Mouse (Mus musculus): ENCODE results near the gene Irs2.
A peak's percentile ranks its signal among the peaks of the same experiment; 100 is the strongest.

DNA sequence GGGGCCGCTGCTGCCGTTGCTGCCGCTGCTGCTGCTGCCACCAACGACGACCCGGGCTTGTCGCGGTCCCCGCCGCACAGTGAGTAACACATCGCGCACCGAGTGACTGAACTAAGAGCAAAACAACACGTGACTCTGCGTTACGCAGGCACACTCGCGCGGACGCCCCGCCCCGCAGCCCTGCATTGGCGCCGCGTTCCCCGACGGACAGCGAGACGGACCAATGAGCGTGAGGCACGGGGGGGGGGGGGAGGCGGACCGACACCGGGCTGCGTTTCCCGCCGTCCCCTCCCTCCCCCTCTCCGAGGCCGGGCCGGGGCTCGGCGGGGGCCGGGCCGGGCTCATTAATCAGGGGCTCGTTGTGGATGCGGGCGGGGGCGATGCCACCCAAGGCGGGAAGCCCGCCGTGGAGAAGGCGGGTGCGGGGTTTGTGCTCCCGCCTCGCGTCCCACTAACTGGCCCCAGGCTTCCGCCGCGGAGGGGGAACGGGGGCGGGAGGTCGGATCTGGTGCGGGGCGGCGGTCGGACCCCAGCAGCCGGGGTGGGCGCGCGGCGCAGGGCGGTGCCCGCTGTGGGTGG, 673 bp upstream of the Irs2 start:
- TF ChIP-seq ZNF384 (IDR thresholded peaks at IDR 0.05; ENCODE audit: low read depth, low read length) (no peak), ZC3H11A (IDR thresholded peaks at IDR 0.05; ENCODE audit: borderline replicate concordance, low read depth, low read length) (no peak), MAFK (IDR thresholded peaks at IDR 0.05; ENCODE audit: insufficient read depth, low read depth, low read length) (no peak), CHD2 (IDR thresholded peaks at IDR 0.05; ENCODE audit: low read depth, low read length) (peak; percentile 46; the same call in 1 of the 2 replicates)
